Mouse (Mus musculus): ENCODE results near the gene Irgm2. TPM values are rescaled to one million over a fixed set of nuclear protein-coding genes. Genes with fewer than 3 reads are reported as not detected.

The Irgm2 gene
- polyA plus RNA-seq, 1 experiment, result 12.3 TPM

- H3K4me3 ChIP-seq (ENCODE audit: insufficient read depth, low read length), result no peak overlapping the region
- H3K4me1 ChIP-seq (ENCODE audit: control insufficient read depth, insufficient read depth, low read length), result no peaks in the 10 kb centered on the region
- no peak for TF ChIP-seq CTCF (IDR thresholded peaks at IDR 0.05; ENCODE audit: borderline replicate concordance, insufficient read depth, low read length)
Measured at GRCm38 (mm10) chr11:58180756-58181155, 18.7 kb upstream of the Irgm2 start.

GRCm38 (mm10) chr11:58183579-58183978, 15.8 kb upstream of the Irgm2 start:
- TF ChIP-seq POLR2A (IDR thresholded peaks at IDR 0.05; ENCODE audit: low read depth, low read length) (no peak), CTCF (IDR thresholded peaks at IDR 0.05; ENCODE audit: borderline replicate concordance, insufficient read depth, low read length) (no peak)
- Histone ChIP-seq H3K4me3 (ENCODE audit: insufficient read depth, low read length) (no peak overlapping the region), H3K4me1 (ENCODE audit: control insufficient read depth, insufficient read depth, low read length) (no peaks in the 10 kb centered on the region), H3K27ac (ENCODE audit: insufficient read depth, low read length) (no peak overlapping the region)

More at GRCm38 (mm10) chr11:58180756-58181155, 18.7 kb upstream of the Irgm2 start:
- no peak overlapping the region for H3K27ac ChIP-seq (ENCODE audit: insufficient read depth, low read length)

DNA sequence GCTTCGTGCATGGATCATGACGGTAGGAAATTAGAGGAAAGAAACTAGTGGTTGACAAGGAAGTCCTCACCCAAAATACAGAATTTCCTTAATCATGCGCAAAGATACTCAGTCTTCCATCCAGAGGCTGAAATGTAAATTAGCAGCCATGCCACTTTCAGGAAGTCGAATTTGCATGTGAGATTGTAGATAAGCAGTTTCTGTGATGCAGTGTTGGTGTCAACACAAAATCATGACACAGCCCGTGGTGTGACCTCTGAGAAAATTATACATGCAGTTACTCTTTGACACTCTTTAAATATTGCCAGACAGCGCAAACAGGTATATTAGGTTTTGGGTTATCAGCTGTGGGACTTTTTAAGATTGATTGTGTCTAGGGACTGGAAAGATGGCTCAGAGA, 9.7 kb upstream of the Irgm2 start:
- no peak overlapping the region for H3K4me3 ChIP-seq (ENCODE audit: insufficient read depth, low read length)
- no peak overlapping the region for H3K27ac ChIP-seq (ENCODE audit: insufficient read depth, low read length)
- no peak for TF ChIP-seq CTCF (IDR thresholded peaks at IDR 0.05; ENCODE audit: borderline replicate concordance, insufficient read depth, low read length)
- TF ChIP-seq POLR2A (IDR thresholded peaks at IDR 0.05; ENCODE audit: low read depth, low read length), result no peak

GRCm38 (mm10) chr11:58193326-58193725, 6.1 kb upstream of the Irgm2 start:
- no peak for TF ChIP-seq CTCF (IDR thresholded peaks at IDR 0.05; ENCODE audit: borderline replicate concordance, insufficient read depth, low read length)
- no peak for TF ChIP-seq POLR2A (IDR thresholded peaks at IDR 0.05; ENCODE audit: low read depth, low read length)
- Histone ChIP-seq H3K4me1 (ENCODE audit: control insufficient read depth, insufficient read depth, low read length) (no peaks in the 10 kb centered on the region), H3K27ac (ENCODE audit: insufficient read depth, low read length) (no peak overlapping the region), H3K4me3 (ENCODE audit: insufficient read depth, low read length) (no peak overlapping the region)

More for the DNA sequence above, 9.7 kb upstream of the Irgm2 start:
- no peaks in the 10 kb centered on the region for H3K4me1 ChIP-seq (ENCODE audit: control insufficient read depth, insufficient read depth, low read length)

DNA sequence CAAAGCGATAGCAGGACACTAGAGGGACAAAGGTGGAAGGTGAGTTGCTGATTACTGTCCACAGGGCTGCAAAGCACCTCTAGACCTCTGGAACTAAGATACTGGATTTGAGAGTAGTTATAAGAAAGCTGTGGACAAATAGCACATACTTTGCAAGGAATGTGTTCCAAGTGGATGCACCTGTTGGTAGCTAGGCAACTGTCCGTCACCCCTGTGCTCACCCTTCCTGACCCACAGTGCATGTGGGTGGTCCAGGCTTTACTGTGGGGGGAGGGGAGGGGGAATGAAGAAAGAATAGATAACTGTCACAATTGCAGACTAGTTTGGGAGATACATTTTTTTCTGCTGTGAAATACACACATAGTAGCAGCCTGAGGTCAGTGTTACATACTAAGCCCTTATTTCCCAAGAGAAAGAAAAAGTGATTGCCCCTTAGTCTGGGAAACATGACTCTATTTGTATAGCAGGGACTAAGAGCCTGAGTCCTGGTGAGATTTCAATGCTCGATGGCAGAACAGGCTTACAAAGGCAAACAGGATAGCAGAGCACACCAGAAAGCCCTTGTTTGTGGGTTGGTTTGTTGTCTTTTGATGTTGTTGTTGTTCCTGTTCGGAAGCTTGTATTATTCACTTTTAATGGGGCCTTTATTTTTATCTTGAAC, 5.4 kb upstream of the Irgm2 start:
- H3K27ac ChIP-seq (ENCODE audit: insufficient read depth, low read length), result no peak overlapping the region
- no peak overlapping the region for H3K4me3 ChIP-seq (ENCODE audit: insufficient read depth, low read length)
- TF ChIP-seq CTCF (IDR thresholded peaks at IDR 0.05; ENCODE audit: borderline replicate concordance, insufficient read depth, low read length), result no peak
- H3K4me1 ChIP-seq (ENCODE audit: control insufficient read depth, insufficient read depth, low read length), result no peaks in the 10 kb centered on the region

- no peak for TF ChIP-seq POLR2A (IDR thresholded peaks at IDR 0.05; ENCODE audit: low read depth, low read length)
- TF ChIP-seq CTCF (IDR thresholded peaks at IDR 0.05; ENCODE audit: borderline replicate concordance, insufficient read depth, low read length), result no peak
- Histone ChIP-seq H3K27ac (ENCODE audit: insufficient read depth, low read length) (no peak overlapping the region), H3K4me3 (ENCODE audit: insufficient read depth, low read length) (peak overlapping the region; percentile 61; the same call in 1 of the 2 replicates), H3K4me1 (ENCODE audit: control insufficient read depth, insufficient read depth, low read length) (no peaks in the 10 kb centered on the region)
Measured at GRCm38 (mm10) chr11:58198663-58199062, 755 bp upstream of the Irgm2 start.

DNA sequence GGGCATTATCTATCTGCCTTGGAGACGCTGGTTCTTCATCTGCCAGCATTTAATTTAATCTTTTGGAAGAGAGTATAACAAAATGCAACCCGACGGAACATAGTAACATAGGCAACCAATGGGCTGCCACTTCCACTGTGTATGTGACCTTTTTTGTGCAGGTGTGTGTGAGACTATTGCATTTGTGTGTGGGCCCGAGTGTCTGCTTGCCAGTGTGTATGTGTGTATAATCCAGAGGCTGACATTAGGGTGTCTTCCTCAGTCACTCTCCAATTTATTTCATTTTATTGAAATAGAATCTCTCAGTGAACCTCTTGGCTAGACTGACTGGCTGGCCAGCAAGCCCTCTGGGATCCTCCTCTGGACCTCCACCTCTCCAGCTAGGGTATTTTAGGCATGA, 808 bp downstream of the Irgm2 start:
- TF ChIP-seq CTCF (IDR thresholded peaks at IDR 0.05; ENCODE audit: borderline replicate concordance, insufficient read depth, low read length) (no peak), POLR2A (IDR thresholded peaks at IDR 0.05; ENCODE audit: low read depth, low read length) (no peak)
- H3K4me1 ChIP-seq (ENCODE audit: control insufficient read depth, insufficient read depth, low read length), result no peaks in the 10 kb centered on the region
- no peak overlapping the region for H3K27ac ChIP-seq (ENCODE audit: insufficient read depth, low read length)
- no peak overlapping the region for H3K4me3 ChIP-seq (ENCODE audit: insufficient read depth, low read length)

- Histone ChIP-seq H3K4me1 (ENCODE audit: control insufficient read depth, insufficient read depth, low read length) (no peaks in the 10 kb centered on the region), H3K4me3 (ENCODE audit: insufficient read depth, low read length) (no peak overlapping the region), H3K27ac (ENCODE audit: insufficient read depth, low read length) (no peak overlapping the region)
- TF ChIP-seq POLR2A (IDR thresholded peaks at IDR 0.05; ENCODE audit: low read depth, low read length), result no peak
- no peak for TF ChIP-seq CTCF (IDR thresholded peaks at IDR 0.05; ENCODE audit: borderline replicate concordance, insufficient read depth, low read length)
Measured at GRCm38 (mm10) chr11:58201052-58201451, 1.6 kb downstream of the Irgm2 start.

- H3K4me1 ChIP-seq (ENCODE audit: control insufficient read depth, insufficient read depth, low read length), result no peaks in the 10 kb centered on the region; the same call in 1 of the 2 replicates
- TF ChIP-seq POLR2A (IDR thresholded peaks at IDR 0.05; ENCODE audit: low read depth, low read length) (no peak), CTCF (IDR thresholded peaks at IDR 0.05; ENCODE audit: borderline replicate concordance, insufficient read depth, low read length) (no peak)
- H3K4me3 ChIP-seq (ENCODE audit: insufficient read depth, low read length), result no peak overlapping the region
- H3K27ac ChIP-seq (ENCODE audit: insufficient read depth, low read length), result no peak overlapping the region
Measured at GRCm38 (mm10) chr11:58210321-58210886, 11.0 kb downstream of the Irgm2 start.

DNA sequence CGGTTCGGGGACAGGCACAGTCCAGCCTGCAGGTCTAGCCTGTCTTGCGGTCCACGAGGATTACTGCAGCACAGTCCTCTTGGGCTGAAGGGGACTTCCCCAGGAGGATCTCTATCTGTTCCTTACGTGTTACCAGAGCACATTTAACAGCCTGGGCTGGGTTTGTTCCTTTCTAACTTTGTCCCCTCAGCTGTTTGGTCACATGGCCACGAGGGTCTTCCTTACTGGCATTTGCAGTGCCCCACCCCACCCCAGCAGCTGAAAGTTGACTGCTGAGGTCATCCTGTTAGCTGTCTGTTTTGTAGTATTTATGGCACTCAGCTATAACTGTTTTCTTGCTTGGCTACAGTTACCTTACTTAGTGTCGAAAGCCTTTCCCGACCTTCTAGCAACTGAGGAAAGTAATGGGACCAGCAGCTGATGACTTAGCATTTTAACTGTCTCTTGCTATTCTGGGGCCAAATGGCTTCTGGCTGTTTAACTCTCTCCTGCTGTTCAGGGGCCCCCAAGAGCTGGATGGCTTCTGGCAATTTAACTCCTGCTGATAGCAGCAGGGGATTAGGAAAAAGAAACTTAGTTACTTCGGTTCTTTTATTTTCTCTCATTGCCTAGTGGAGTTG, 11.8 kb downstream of the Irgm2 start:
- TF ChIP-seq CTCF (IDR thresholded peaks at IDR 0.05; ENCODE audit: borderline replicate concordance, insufficient read depth, low read length) (no peak), POLR2A (IDR thresholded peaks at IDR 0.05; ENCODE audit: low read depth, low read length) (no peak)
- Histone ChIP-seq H3K27ac (ENCODE audit: insufficient read depth, low read length) (no peak overlapping the region), H3K4me3 (ENCODE audit: insufficient read depth, low read length) (no peak overlapping the region), H3K4me1 (ENCODE audit: control insufficient read depth, insufficient read depth, low read length) (no peaks in the 10 kb centered on the region; the same call in 1 of the 2 replicates)

Measured in embryonic fibroblast, embryonic 13.5 days (primary cell).